Mouse (Mus musculus): ENCODE data around the gene Ppp1cb.

The Ppp1cb gene

GRCm38 (mm10) chr5:32443906-32444305 lies 14.7 kb upstream of the Ppp1cb start:
- DNase-seq (ENCODE audit: low read depth) = no peak

DNA sequence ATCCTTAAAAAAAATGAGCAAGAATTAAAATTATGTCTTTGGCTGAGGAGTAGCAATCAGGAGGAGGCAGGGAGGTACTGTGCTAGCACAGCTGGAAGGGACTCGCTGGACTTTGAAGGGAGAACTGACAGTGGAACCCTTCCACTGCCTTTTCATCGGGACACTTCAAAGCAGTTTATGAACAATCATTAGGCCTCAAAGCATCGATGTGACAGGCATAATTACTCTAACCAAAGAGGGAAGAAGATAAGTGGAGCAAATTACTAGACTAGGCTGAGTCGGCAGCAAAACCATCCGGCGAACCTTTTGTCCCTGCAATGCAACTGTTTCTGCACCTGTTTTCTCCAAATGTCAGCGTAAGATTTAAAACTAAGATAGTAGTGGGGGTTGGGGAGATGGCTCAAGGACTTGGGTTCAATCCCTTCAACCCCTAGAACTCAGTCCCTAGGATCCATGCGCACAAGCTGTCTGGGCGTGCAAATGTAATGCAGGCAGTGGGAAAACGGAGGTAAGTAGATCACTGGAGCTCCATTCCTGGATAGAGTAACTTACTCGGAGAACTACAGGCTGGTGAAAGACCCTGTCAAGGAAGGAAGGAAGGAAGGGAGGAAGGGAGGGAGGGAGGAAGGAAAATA lies 13.2 kb upstream of the Ppp1cb start:
- no peak for DNase-seq (ENCODE audit: low read depth)

DNA sequence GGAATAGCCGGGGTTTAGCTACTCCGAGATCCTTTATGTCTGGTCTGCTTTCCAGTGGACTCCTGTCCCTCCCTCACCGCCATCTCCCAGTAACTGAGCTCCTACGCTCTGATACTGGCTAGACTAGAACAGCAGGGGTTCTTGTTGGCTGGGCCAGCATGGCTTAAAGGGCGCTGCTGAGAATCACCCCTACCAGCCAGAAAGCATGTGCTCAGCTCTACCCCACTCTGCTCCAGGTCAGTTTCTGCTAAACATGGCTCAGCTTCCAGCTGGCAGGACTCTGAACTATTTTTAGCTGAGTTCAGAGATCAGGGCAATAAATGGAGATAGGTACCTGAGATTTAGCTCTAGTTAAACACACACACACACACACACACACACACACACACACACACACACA lies 12.2 kb upstream of the Ppp1cb start:
- no peak for DNase-seq (ENCODE audit: low read depth)

- DNase-seq (ENCODE audit: low read depth) = no peak
Measured at GRCm38 (mm10) chr5:32446810-32447209, 11.8 kb upstream of the Ppp1cb start.

DNA sequence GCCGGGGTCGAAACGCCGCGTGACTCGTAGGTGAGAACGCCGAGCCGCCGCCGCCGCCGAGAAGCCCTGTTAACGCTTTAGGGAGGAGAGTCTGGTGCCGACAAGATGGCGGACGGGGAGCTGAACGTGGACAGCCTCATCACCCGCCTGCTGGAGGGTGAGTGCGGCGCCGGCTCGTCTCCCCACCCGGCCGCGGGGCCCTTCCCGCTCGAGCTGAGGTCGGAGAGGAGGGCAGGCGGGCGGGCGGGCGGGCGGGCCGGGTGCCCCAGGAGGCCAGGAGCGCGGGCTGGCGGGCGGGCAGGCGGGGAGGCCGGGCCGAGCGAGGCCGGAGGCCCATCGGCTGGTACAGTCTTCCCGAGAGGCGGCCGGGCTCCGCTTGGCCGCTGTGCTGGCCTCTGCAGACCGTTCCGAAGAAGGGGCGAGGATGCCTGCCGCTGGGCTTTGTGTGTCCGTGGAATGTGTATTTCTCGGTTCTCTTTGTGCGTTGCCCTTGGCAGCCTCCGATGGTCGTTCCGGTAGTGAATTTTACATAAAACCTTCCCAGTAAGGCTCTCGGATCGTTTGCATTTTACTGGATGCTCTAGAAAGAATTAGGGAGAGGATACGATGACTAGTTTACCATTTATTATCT lies 723 bp downstream of the Ppp1cb start:
- DNase-seq (ENCODE audit: low read depth) = peak; percentile 37

DNA sequence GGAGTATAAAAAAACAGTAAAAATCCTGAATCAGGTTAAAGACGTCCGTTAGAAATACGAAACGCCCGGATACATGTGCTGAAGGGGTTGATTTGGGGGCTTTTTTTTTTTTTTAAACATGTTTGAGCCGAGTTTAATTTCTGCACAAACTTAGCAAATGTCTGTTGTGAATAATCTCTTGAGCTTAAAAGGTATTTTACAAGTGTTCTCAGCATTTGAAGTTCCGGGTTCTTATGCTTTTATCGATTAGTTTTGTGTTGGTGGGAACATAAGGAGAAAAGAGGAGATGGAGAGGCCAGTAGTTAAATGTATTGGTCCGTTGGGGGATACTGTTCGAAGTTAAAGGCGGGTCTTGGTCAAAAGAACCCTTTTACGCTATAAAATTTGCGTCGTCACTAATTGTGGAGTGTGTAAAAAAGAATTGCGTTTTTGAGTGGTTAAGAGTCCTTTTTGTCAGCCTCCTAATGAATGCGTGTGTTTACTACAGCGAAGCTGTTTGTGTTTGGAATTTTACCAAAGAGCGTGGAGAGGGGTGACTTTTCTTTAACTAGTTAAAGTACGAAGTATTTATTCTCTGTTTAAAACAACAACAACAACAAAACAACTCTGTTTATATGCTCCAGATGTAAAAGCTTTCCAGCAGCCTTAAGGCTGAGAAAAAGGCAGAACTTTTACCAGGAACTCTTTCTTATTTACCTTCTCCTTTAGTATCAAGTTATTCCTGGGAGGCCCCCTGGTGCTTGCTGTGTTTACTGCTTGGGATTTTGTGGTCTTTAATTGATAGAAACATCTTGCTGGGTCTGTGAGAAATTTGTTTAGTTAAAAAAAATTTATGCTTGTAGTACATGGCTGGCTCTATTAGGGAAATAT lies 1.5 kb downstream of the Ppp1cb start:
- DNase-seq (ENCODE audit: low read depth) = peak; percentile 65

GRCm38 (mm10) chr5:32460973-32461372 lies 2.3 kb downstream of the Ppp1cb start:
- peak; percentile 16 for DNase-seq (ENCODE audit: low read depth)

DNA sequence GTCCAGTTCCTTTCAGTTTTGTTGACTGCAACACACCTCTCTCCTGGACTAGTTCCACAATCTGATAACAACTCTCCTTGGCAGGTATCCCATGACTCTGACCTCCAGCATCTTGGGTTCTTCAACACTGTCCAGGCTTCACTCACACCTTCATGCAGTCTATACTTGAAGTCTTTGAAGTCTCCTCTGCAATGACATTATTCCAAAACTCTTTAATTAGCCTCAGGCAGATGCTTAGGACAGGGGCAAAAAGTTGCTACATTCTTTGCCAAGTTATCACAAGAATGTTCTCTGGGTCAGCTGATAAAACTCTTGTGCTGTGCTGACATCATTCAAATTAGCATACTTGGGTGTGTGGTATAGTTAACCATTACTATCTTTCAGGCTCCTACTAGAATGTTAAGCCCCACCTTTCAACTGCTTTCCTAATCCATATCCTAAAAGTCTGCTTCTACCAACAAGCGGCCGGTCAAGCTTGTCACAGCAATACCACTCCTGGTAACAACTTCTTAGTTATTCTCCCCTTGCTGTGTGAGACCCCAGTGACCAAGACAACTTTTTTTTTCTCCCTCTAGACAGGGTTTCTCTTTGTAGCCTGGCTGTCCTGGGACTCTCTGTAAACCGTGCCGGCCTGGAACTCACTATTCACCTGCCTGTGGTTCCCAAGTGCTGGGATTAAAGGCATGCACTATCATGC lies 13.8 kb downstream of the Ppp1cb start:
- DNase-seq (ENCODE audit: low read depth) = peak; percentile 7

DNA sequence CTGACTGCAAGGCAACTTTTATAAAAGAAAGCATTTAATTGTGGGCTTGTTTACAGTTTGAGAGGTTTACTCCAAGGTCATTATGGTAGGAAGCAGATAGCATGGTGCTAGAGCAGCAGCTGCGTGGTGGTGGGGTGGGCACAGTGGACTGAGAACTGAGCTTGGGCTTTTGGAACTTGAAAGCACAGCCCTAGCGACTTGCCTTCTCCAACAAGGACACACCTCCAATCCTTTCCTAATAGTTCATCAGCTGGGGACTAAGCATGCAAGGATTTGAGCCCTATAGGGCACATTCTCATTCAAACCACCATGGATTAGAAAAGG lies 14.3 kb downstream of the Ppp1cb start:
- DNase-seq (ENCODE audit: low read depth) = no peak

GRCm38 (mm10) chr5:32476501-32476900 lies 17.9 kb downstream of the Ppp1cb start:
- peak; percentile 67 for DNase-seq (ENCODE audit: low read depth)

- no peak for DNase-seq (ENCODE audit: low read depth)
Measured at GRCm38 (mm10) chr5:32478972-32479371, 20.3 kb downstream of the Ppp1cb start.

DNA sequence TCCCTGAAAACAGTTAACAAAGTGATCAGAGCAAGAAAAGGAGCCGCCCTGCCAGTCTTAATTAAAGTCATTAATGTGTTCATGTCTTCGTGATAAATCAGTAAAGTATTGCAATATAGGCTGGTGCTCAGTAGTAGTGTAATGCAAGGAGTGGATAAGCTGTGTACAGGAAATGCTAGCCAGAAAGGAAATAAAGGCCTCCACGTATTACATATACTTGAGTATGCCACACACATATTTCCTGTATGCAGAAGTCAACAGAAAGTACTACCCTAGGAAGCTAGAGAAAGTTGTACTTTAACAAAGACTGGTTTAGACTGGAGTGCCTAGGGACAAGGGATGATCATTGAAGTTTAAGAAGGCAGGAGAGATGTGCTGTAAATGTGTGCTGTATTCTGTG lies 26.8 kb downstream of the Ppp1cb start:
- DNase-seq (ENCODE audit: low read depth) = peak; percentile 13

GRCm38 (mm10) chr5:32488044-32488443 lies 29.4 kb downstream of the Ppp1cb start:
- no peak for DNase-seq (ENCODE audit: low read depth)

GRCm38 (mm10) chr5:32494084-32494700 lies 35.5 kb downstream of the Ppp1cb start:
- no peak for DNase-seq (ENCODE audit: low read depth)

DNA sequence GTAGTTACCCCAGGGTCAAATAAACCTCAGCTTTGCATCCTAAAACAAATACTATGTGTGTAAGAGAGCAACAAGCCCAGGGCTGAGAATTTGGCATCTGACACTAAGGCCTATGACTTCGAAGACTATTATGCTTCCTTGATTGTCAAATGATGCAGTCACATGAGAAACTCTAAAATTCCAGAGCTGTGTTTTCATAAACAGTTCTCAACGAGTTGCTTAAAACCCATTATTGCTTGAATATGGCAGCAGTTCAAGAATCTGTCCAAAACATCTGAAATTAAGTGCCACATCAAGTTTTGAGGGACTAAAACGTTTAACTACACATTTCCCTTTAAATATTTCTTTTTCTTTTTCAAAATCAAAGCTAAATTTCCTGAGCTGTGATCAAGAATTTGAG lies 50.1 kb downstream of the Ppp1cb start:
- no peak for DNase-seq (ENCODE audit: low read depth)

DNA sequence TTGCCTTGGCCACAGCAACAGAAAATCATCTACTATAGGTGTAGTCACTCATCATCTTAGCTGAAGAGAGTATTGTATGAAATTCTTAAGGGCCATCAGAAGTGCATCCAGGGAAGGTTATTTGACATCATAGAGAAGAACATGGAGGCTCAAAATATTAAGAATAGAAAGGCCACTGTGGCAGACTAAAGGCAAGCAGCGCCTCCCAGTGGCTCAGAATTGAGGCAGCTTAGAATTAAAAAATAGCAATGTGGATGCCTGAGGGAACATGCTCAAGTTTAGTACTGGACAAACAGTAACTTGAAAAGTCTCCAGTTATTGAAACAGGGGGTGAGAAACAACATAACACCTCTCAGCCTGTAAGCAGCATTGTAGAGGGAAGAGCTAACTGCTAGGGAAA lies 61.7 kb downstream of the Ppp1cb start:
- peak; percentile 43 for DNase-seq (ENCODE audit: low read depth)

- no peak for DNase-seq (ENCODE audit: low read depth)
Measured at GRCm38 (mm10) chr5:32549449-32549848, 90.8 kb downstream of the Ppp1cb start.

GRCm38 (mm10) chr5:32564697-32565096 lies 106.1 kb downstream of the Ppp1cb start:
- DNase-seq (ENCODE audit: low read depth) = peak; percentile 19

Measured in 416B (cell line).